Mouse (Mus musculus): ENCODE data around the gene Sucla2. TPM values are rescaled to one million over a fixed set of nuclear protein-coding genes. Genes with fewer than 3 reads are reported as not detected.

Gene Sucla2
- polyA plus RNA-seq, 1 experiment = 1.1 TPM

- Histone ChIP-seq H3K4me1 (ENCODE audit: control insufficient read depth) (no peaks in the 10 kb centered on the region), H3K27me3 (ENCODE audit: control insufficient read depth) (no peaks in the 10 kb centered on the region), H3K36me3 (ENCODE audit: control insufficient read depth) (no peaks in the 10 kb centered on the region), H3K9me3 (ENCODE audit: control insufficient read depth, low read length) (no peaks in the 10 kb centered on the region), H3K4me3 (replicated peaks) (no peak overlapping the region)
- no peak for TF ChIP-seq GATA1 (IDR thresholded peaks at IDR 0.05; ENCODE audit: low read length)
Measured at GRCm38 (mm10) chr14:73622988-73623387, 97.9 kb downstream of the Sucla2 start.

- Histone ChIP-seq H3K4me3 (replicated peaks) (no peak overlapping the region), H3K36me3 (ENCODE audit: control insufficient read depth) (no peaks in the 10 kb centered on the region), H3K27me3 (ENCODE audit: control insufficient read depth) (no peaks in the 10 kb centered on the region), H3K9me3 (ENCODE audit: control insufficient read depth, low read length) (no peaks in the 10 kb centered on the region), H3K4me1 (ENCODE audit: control insufficient read depth) (no peaks in the 10 kb centered on the region)
- TF ChIP-seq GATA1 (IDR thresholded peaks at IDR 0.05; ENCODE audit: low read length) = no peak
- no peak for TF ChIP-seq TAL1 (IDR thresholded peaks at IDR 0.05; ENCODE audit: low read length)
Measured at GRCm38 (mm10) chr14:73625469-73625868, 100.3 kb downstream of the Sucla2 start.

GRCm38 (mm10) chr14:73631511-73631910 is 106.4 kb downstream of the Sucla2 start:
- H3K27me3 ChIP-seq (ENCODE audit: control insufficient read depth) = no peaks in the 10 kb centered on the region
- H3K36me3 ChIP-seq (ENCODE audit: control insufficient read depth) = no peaks in the 10 kb centered on the region
- H3K4me1 ChIP-seq (ENCODE audit: control insufficient read depth) = no peaks in the 10 kb centered on the region
- no peak for TF ChIP-seq TAL1 (IDR thresholded peaks at IDR 0.05; ENCODE audit: low read length)
- TF ChIP-seq GATA1 (IDR thresholded peaks at IDR 0.05; ENCODE audit: low read length) = no peak
- no peak overlapping the region for H3K4me3 ChIP-seq (replicated peaks)
- H3K9me3 ChIP-seq (ENCODE audit: control insufficient read depth, low read length) = no peaks in the 10 kb centered on the region

GRCm38 (mm10) chr14:73632648-73633263 is 107.6 kb downstream of the Sucla2 start:
- H3K36me3 ChIP-seq (ENCODE audit: control insufficient read depth) = no peaks in the 10 kb centered on the region
- TF ChIP-seq TAL1 (IDR thresholded peaks at IDR 0.05; ENCODE audit: low read length) (no peak), GATA1 (IDR thresholded peaks at IDR 0.05; ENCODE audit: low read length) (no peak)
- no peaks in the 10 kb centered on the region for H3K4me1 ChIP-seq (ENCODE audit: control insufficient read depth)
- no peaks in the 10 kb centered on the region for H3K27me3 ChIP-seq (ENCODE audit: control insufficient read depth)
- H3K4me3 ChIP-seq (replicated peaks) = no peak overlapping the region
- H3K9me3 ChIP-seq (ENCODE audit: control insufficient read depth, low read length) = no peaks in the 10 kb centered on the region

GRCm38 (mm10) chr14:73634356-73634755 is 109.2 kb downstream of the Sucla2 start:
- Histone ChIP-seq H3K4me1 (ENCODE audit: control insufficient read depth) (no peaks in the 10 kb centered on the region), H3K36me3 (ENCODE audit: control insufficient read depth) (no peaks in the 10 kb centered on the region), H3K9me3 (ENCODE audit: control insufficient read depth, low read length) (no peaks in the 10 kb centered on the region), H3K27me3 (ENCODE audit: control insufficient read depth) (no peaks in the 10 kb centered on the region), H3K4me3 (replicated peaks) (no peak overlapping the region)
- TF ChIP-seq TAL1 (IDR thresholded peaks at IDR 0.05; ENCODE audit: low read length) (no peak), GATA1 (IDR thresholded peaks at IDR 0.05; ENCODE audit: low read length) (no peak)

- no peaks in the 10 kb centered on the region for H3K4me1 ChIP-seq (ENCODE audit: control insufficient read depth)
- H3K27me3 ChIP-seq (ENCODE audit: control insufficient read depth) = no peaks in the 10 kb centered on the region
- no peaks in the 10 kb centered on the region for H3K36me3 ChIP-seq (ENCODE audit: control insufficient read depth)
- TF ChIP-seq GATA1 (IDR thresholded peaks at IDR 0.05; ENCODE audit: low read length) (no peak), TAL1 (IDR thresholded peaks at IDR 0.05; ENCODE audit: low read length) (no peak)
- no peak overlapping the region for H3K4me3 ChIP-seq (replicated peaks)
- no peaks in the 10 kb centered on the region for H3K9me3 ChIP-seq (ENCODE audit: control insufficient read depth, low read length)
Measured at GRCm38 (mm10) chr14:73637460-73637859, 112.3 kb downstream of the Sucla2 start.

Other genes starting within 250 kb of the Sucla2 start
- 2.3 and 3.2 TPM in 2 replicates for gene Rb1, start 199.5 kb upstream of the Sucla2 start, polyA plus RNA-seq (2012)
- 9.4 and 10.0 TPM in 2 replicates for gene Itm2b, start 140.0 kb upstream of the Sucla2 start, polyA plus RNA-seq (2012)
- 0.33 and 1.0 TPM in 2 replicates for gene Med4, start 15.3 kb upstream of the Sucla2 start, polyA plus RNA-seq (2012)
- gene Nudt15, start 22.9 kb downstream of the Sucla2 start, polyA plus RNA-seq (2012) = 0.01 and 0.02 TPM in 2 replicates
- gene Gm21750, start 135.9 kb downstream of the Sucla2 start, polyA plus RNA-seq (2012) = not detected in 2 replicates